Comparison of ENCODE assay signal across 9 mouse cellular contexts in the genomic region with DNA sequence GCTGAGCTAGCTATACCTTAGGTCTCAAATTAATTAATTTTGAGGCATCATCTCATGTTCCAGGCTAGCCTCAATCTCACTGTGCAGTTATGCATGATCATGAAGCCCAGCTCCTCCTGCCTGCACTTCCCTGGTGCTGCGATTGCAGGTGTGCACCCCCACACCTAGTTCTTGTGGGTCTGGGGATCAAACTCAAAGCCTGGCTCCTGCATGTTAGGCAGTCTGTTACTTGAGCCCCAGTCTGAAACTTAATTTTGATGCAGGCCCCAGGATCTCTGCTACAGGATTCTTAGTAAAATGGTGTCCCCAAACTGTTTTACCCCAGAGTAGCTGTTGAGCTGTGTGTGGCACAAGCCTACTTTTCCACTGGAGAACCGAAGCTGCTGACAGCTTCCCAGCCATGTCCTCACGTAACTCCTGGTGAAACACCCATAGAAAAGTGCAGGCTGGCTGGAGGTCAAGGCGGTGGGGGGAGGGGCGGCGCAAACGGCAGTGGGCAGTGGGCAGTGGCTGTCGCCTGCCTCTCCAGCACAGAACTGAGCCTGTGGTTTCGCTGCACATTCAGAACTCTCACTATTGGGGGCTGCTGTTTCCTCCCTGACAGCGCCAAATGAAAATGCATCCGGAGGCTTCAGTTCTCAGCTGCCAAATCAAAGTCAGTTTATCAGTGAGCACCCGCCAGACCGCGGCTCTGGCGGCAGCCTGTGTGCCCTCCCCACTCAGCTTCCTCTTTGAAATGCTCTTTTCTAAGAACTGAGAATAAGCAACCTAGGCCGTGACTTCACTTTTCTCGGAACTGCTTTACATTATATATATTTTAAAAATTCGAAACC. TPM values are rescaled to one million over a fixed set of nuclear protein-coding genes. Genes with fewer than 3 reads are reported as not detected.
DNase-seq lines count a peak whose midpoint lies in the region; ATAC-seq and TF ChIP-seq lines count a peak whose summit lies in the region.
"Had no signal": no experiment of that assay in that cellular context is flagged by ENCODE, and none has a peak within 500 bp of the region (broad histone marks: within the 10 kb centered on the region; RNA-seq: fewer than 3 reads in every experiment).

No protein-coding gene starts in this region.

- ATAC-seq in heart, embryonic 15.5 days (replicated peaks; ENCODE audit: insufficient number of reproducible peaks, insufficient read depth, low FRiP score, low read depth): peak; percentile 72
- ATAC-seq in megakaryocyte, adult 5-6 weeks (ENCODE audit: poor library complexity, severe bottlenecking): peak; percentile 87

- TF ChIP-seq POLR2A in spleen, adult 2 months (IDR thresholded peaks at IDR 0.05; ENCODE audit: low read depth, low read length): no peak

- WGBS in heart, embryonic 15.5 days: 6% methylated on average over 18 of the region's 18 CpGs
- WGBS in spleen, adult 2 months: 3% methylated on average over 18 of the region's 18 CpGs

- H3K9me3 ChIP-seq in heart, embryonic 15.5 days (replicated peaks): no peaks in the 10 kb centered on the region

- peak overlapping the region; percentile 16; the same call in 1 of the 2 replicates for H3K9ac ChIP-seq in heart, embryonic 15.5 days

- no peaks in the 10 kb centered on the region for H3K27me3 ChIP-seq in heart, embryonic 15.5 days
- H3K27me3 ChIP-seq in spleen, adult 2 months (ENCODE audit: control insufficient read depth, insufficient read depth, low read length): no peaks in the 10 kb centered on the region

- peak overlapping the region; percentile 42 for H3K4me3 ChIP-seq in heart, embryonic 15.5 days
- peak overlapping the region; percentile 51 for H3K4me3 ChIP-seq in spleen, adult 2 months (ENCODE audit: extremely low read depth, insufficient read depth, insufficient read length)

- peak overlapping the region; percentile 63 for H3K4me2 ChIP-seq in heart, embryonic 15.5 days

- peak; percentile 25 for DNase-seq in MN1 (ENCODE audit: low spot score)
- DNase-seq in c-Kit-positive CD71-positive TER-119-positive erythroid progenitor cells, embryonic 14.5 days (ENCODE audit: low spot score): peak; percentile 34
- peak; percentile 56 for DNase-seq in kidney, postnatal 14 days
- DNase-seq in spleen, adult 2 months (ENCODE audit: low read depth in 1 of 2, low spot score in 2 of 2): peak; percentile 49 to 62
- DNase-seq in frontal cortex, postnatal 10 days (ENCODE audit: low spot score in 2 of 2): no peak
- DNase-seq in urinary bladder, postnatal 4 days (ENCODE audit: low spot score in 2 of 2): no peak

- peaks cover 35% of the 10 kb centered on the region for H3K4me1 ChIP-seq in heart, embryonic 15.5 days (replicated peaks)
- peaks cover 22% of the 10 kb centered on the region; the same call in 1 of the 2 replicates for H3K4me1 ChIP-seq in spleen, adult 2 months (ENCODE audit: control insufficient read depth, insufficient read depth, insufficient read length)

- peak overlapping the region; percentile 73 for H3K27ac ChIP-seq in heart, embryonic 15.5 days
- H3K27ac ChIP-seq in spleen, adult 2 months (ENCODE audit: insufficient read depth, low read length): peak overlapping the region; percentile 78

- TF ChIP-seq CTCF in spleen, adult 2 months (IDR thresholded peaks at IDR 0.05; ENCODE audit: extremely low read depth, insufficient read depth, insufficient read length, insufficient replicate concordance): no peak

- H3K36me3 ChIP-seq in heart, embryonic 15.5 days: no peaks in the 10 kb centered on the region
- no peaks in the 10 kb centered on the region for H3K36me3 ChIP-seq in spleen, adult 2 months (ENCODE audit: control insufficient read depth, insufficient read depth, low read length)

RNA-seq across cellular contexts. Expression of a gene that starts 8.8 kb away (rescaled TPM):
- polyA plus RNA-seq in heart, embryonic 15.5 days (2015; fragmentation: Nextera tagmentation; extraction: Ambion mirVana): 2.1 and 3.5 TPM in 2 replicates
- total RNA-seq in megakaryocyte, adult 5-6 weeks (2015): 3.6 and 4.8 TPM in 2 replicates
- 2.9 TPM in 2 replicates for total RNA-seq in megakaryocyte, adult 5-6 weeks (2017)
- polyA plus RNA-seq in spleen, adult 2 months (2012; rRNA removed): 1.9 and 6.8 TPM in 2 replicates
- total RNA-seq: layer of hippocampus, adult 18-20 months had no signal

RNA-seq across cellular contexts. Expression of a gene that starts 31.0 kb away (rescaled TPM):
- polyA plus RNA-seq in heart, embryonic 15.5 days (2015; fragmentation: Nextera tagmentation; extraction: Ambion mirVana): not detected in 2 replicates
- total RNA-seq in megakaryocyte, adult 5-6 weeks (2015): not detected in 2 replicates
- not detected in 2 replicates for total RNA-seq in megakaryocyte, adult 5-6 weeks (2017)
- polyA plus RNA-seq in spleen, adult 2 months (2012; rRNA removed): not detected in 2 replicates
- total RNA-seq: layer of hippocampus, adult 18-20 months had no signal

RNA-seq across cellular contexts. Expression of a gene that starts 38.1 kb away (rescaled TPM):
- polyA plus RNA-seq in heart, embryonic 15.5 days (2015; fragmentation: Nextera tagmentation; extraction: Ambion mirVana): 0.30 TPM in 1 of 2 replicates, not detected in the other
- total RNA-seq in megakaryocyte, adult 5-6 weeks (2015): not detected in 2 replicates
- not detected in 2 replicates for total RNA-seq in megakaryocyte, adult 5-6 weeks (2017)
- polyA plus RNA-seq in spleen, adult 2 months (2012; rRNA removed): 0.47 TPM in 1 of 2 replicates, not detected in the other
- total RNA-seq: layer of hippocampus, adult 18-20 months had no signal

RNA-seq across cellular contexts. Expression of a gene that starts 47.8 kb away (rescaled TPM):
- polyA plus RNA-seq in heart, embryonic 15.5 days (2015; fragmentation: Nextera tagmentation; extraction: Ambion mirVana): not detected in 2 replicates
- not detected in 2 replicates for total RNA-seq in megakaryocyte, adult 5-6 weeks (2015)
- total RNA-seq in megakaryocyte, adult 5-6 weeks (2017): not detected in 2 replicates
- polyA plus RNA-seq in spleen, adult 2 months (2012; rRNA removed): not detected in 2 replicates
- total RNA-seq: layer of hippocampus, adult 18-20 months had no signal

RNA-seq across cellular contexts. Expression of a gene that starts 53.0 kb away (rescaled TPM):
- polyA plus RNA-seq in heart, embryonic 15.5 days (2015; fragmentation: Nextera tagmentation; extraction: Ambion mirVana): not detected in 2 replicates
- not detected in 2 replicates for total RNA-seq in megakaryocyte, adult 5-6 weeks (2015)
- not detected in 2 replicates for total RNA-seq in megakaryocyte, adult 5-6 weeks (2017)
- polyA plus RNA-seq in spleen, adult 2 months (2012; rRNA removed): not detected in 2 replicates
- total RNA-seq: layer of hippocampus, adult 18-20 months had no signal

Comparison
In these comparisons a context has a peak if more than half of its experiments do, and no peak if none do; other contexts are left out.
1. DNase-seq: peak in MN1 (single experiment), c-Kit-positive CD71-positive TER-119-positive erythroid progenitor cells, embryonic 14.5 days (single experiment), kidney, postnatal 14 days (single experiment) and spleen, adult 2 months (2 of 2); none in frontal cortex, postnatal 10 days (0 of 2) and urinary bladder, postnatal 4 days (0 of 2).